Mouse (Mus musculus): ENCODE measurements around the gene Ugt1a9.

- TF ChIP-seq CHD2 (IDR thresholded peaks at IDR 0.05; ENCODE audit: low read depth, low read length) (no peak), HCFC1 (IDR thresholded peaks at IDR 0.05; ENCODE audit: borderline replicate concordance, insufficient read depth, low read length) (no peak), ZNF384 (IDR thresholded peaks at IDR 0.05; ENCODE audit: low read depth, low read length) (no peak), MAFK (IDR thresholded peaks at IDR 0.05; ENCODE audit: insufficient read depth, low read depth, low read length) (no peak)
Measured at GRCm38 (mm10) chr1:88137264-88137663, 66.7 kb downstream of the Ugt1a9 start.
